In genomic region chr10:41341346-41341745, GRCm38 (mm10) we compare ENCODE assay signal across 26 mouse cellular contexts. TPM values are rescaled to one million over a fixed set of nuclear protein-coding genes. Genes with fewer than 3 reads are reported as not detected.
DNase-seq lines count a peak whose midpoint lies in the region; ATAC-seq and TF ChIP-seq lines count a peak whose summit lies in the region.
"Had no signal": no experiment of that assay in that cellular context is flagged by ENCODE, and none has a peak within 500 bp of the region (broad histone marks: within the 10 kb centered on the region; RNA-seq: fewer than 3 reads in every experiment).

No protein-coding gene starts in this region.

- no peaks in the 10 kb centered on the region for H3K27me3 ChIP-seq in midbrain, postnatal 0 days (ENCODE audit: insufficient read depth, low read length)
- H3K27me3 ChIP-seq: embryonic facial prominence, embryonic 15.5 days; forebrain, embryonic 12.5 days; heart, embryonic 12.5 days; hindbrain, embryonic 15.5 days had no signal

- H3K9ac ChIP-seq in midbrain, postnatal 0 days (replicated peaks; ENCODE audit: low read length, poor library complexity, severe bottlenecking): no peak overlapping the region
- H3K9ac ChIP-seq: embryonic facial prominence, embryonic 15.5 days; forebrain, embryonic 12.5 days; heart, embryonic 12.5 days; hindbrain, embryonic 15.5 days had no signal

- no peak for TF ChIP-seq CTCF in lung, adult 2 months (IDR thresholded peaks at IDR 0.05; ENCODE audit: insufficient read depth, low read length)
- no peak for TF ChIP-seq CTCF in midbrain, postnatal 0 days (IDR thresholded peaks at IDR 0.05)

- no peaks in the 10 kb centered on the region for H3K36me3 ChIP-seq in midbrain, postnatal 0 days (ENCODE audit: insufficient read depth, low read length)
- H3K36me3 ChIP-seq: embryonic facial prominence, embryonic 15.5 days; forebrain, embryonic 12.5 days; heart, embryonic 12.5 days; hindbrain, embryonic 15.5 days had no signal

- peak; percentile 24 for DNase-seq in adrenal gland, postnatal 14 days
- DNase-seq in adrenal gland, postnatal 25 days: no peak
- DNase-seq in fat pad, adult 2 months (ENCODE audit: extremely low read depth, low read depth, low spot score): peak; percentile 68
- peak; percentile 52 for DNase-seq in lung, adult 2 months
- peak; percentile 65 for DNase-seq in lung, postnatal 25 days (ENCODE audit: low spot score)
- DNase-seq in midbrain, postnatal 0 days (ENCODE audit: low spot score): no peak
- DNase-seq in frontal cortex, adult 2 months (ENCODE audit: extremely low spot score in 1 of 2, low spot score in 1 of 2): no peak
- DNase-seq: cerebellum, adult 11 months; cerebellum, adult 8-10 months; cerebellum, postnatal 14 days; embryo, embryonic 11 days; gastrocnemius, adult 2 months; gastrocnemius, postnatal 25 days; heart, adult 2 months; heart, postnatal 36 days had no signal

- H3K4me3 ChIP-seq in lung, adult 2 months (replicated peaks; ENCODE audit: extremely low read depth, low read depth, low read length): no peak overlapping the region
- no peak overlapping the region for H3K4me3 ChIP-seq in midbrain, postnatal 0 days (ENCODE audit: low read depth, low read length)
- H3K4me3 ChIP-seq: embryonic facial prominence, embryonic 15.5 days; erythroblast, embryonic 14.5 days; forebrain, embryonic 12.5 days; gastrocnemius, adult 2 months; heart, adult 2 months; heart, embryonic 12.5 days; hindbrain, embryonic 15.5 days had no signal

- no peak for ATAC-seq in midbrain, postnatal 0 days (ENCODE audit: low FRiP score)
- ATAC-seq in monocyte, adult 5-6 weeks (replicated peaks; ENCODE audit: insufficient number of reproducible peaks, low FRiP score, low TSS enrichment, poor library complexity, severe bottlenecking): no peak
- ATAC-seq: forebrain, embryonic 16.5 days; intestine, embryonic 16.5 days had no signal

- no peak overlapping the region for H3K4me2 ChIP-seq in midbrain, postnatal 0 days (ENCODE audit: low read depth, low read length, poor library complexity, severe bottlenecking)
- H3K4me2 ChIP-seq: embryonic facial prominence, embryonic 15.5 days; forebrain, embryonic 12.5 days; heart, embryonic 12.5 days; hindbrain, embryonic 15.5 days had no signal

- TF ChIP-seq POLR2A in lung, adult 2 months (IDR thresholded peaks at IDR 0.05; ENCODE audit: borderline replicate concordance, extremely low read depth, low read depth, low read length): no peak

- H3K27ac ChIP-seq in midbrain, postnatal 0 days (ENCODE audit: low read depth, low read length): no peak overlapping the region
- H3K27ac ChIP-seq: embryonic facial prominence, embryonic 15.5 days; forebrain, embryonic 12.5 days; gastrocnemius, adult 2 months; heart, adult 2 months; hindbrain, embryonic 15.5 days had no signal

- peaks cover 2% of the 10 kb centered on the region; the same call in 1 of the 2 replicates for H3K4me1 ChIP-seq in lung, adult 2 months (ENCODE audit: control insufficient read depth, insufficient read depth, low read length)
- no peaks in the 10 kb centered on the region for H3K4me1 ChIP-seq in midbrain, postnatal 0 days (ENCODE audit: insufficient read depth, low read length)
- H3K4me1 ChIP-seq: embryonic facial prominence, embryonic 15.5 days; forebrain, embryonic 12.5 days; hindbrain, embryonic 15.5 days had no signal

- no peaks in the 10 kb centered on the region for H3K9me3 ChIP-seq in midbrain, postnatal 0 days (ENCODE audit: low read length)
- H3K9me3 ChIP-seq: embryonic facial prominence, embryonic 15.5 days; forebrain, embryonic 12.5 days; heart, embryonic 12.5 days; hindbrain, embryonic 15.5 days had no signal

- WGBS in lung, adult 2 months: 73% methylated on average over 7 of the region's 7 CpGs
- 89% methylated on average over 7 of the region's 7 CpGs for WGBS in midbrain, postnatal 0 days

RNA-seq across cellular contexts. Expression of gene Ak9, which starts 37.6 kb away (rescaled TPM):
- 0.04 TPM in 1 of 2 replicates, not detected in the other for total RNA-seq in adrenal gland, postnatal 14 days (2021)
- total RNA-seq in adrenal gland, postnatal 25 days (2021): 0.06 TPM in 1 of 2 replicates, not detected in the other
- polyA plus RNA-seq in lung, adult 2 months (2012; rRNA removed): 0.38 and 0.56 TPM in 2 replicates
- total RNA-seq in midbrain, postnatal 0 days (2014; rRNA removed): 0.11 and 0.14 TPM in 2 replicates
- polyA plus RNA-seq in midbrain, postnatal 0 days (2015; fragmentation: Nextera tagmentation; extraction: Ambion mirVana): 0.16 and 0.19 TPM in 2 replicates
- 0.10 TPM in 1 of 3 replicates, not detected in the others for total RNA-seq in monocyte, adult 5-6 weeks (2017)
- 0.04 and 0.06 TPM in 2 replicates for polyA plus RNA-seq in frontal cortex, adult 2 months (2012; rRNA removed)
- total RNA-seq: adrenal gland, postnatal 36 days; common myeloid progenitor, adult 5-6 weeks; gastrocnemius, adult 2 months; gastrocnemius, postnatal 25 days; heart, adult 2 months; heart, postnatal 36 days had no signal
- polyA plus RNA-seq: embryonic facial prominence, embryonic 11.5 days; erythroblast, embryonic 14.5 days had no signal

RNA-seq across cellular contexts. Expression of gene Fig4, which starts 38.3 kb away (rescaled TPM):
- 14.3 and 14.6 TPM in 2 replicates for total RNA-seq in adrenal gland, postnatal 14 days (2021)
- total RNA-seq in adrenal gland, postnatal 25 days (2021): 16.7 and 22.8 TPM in 2 replicates
- 10.8 and 13.6 TPM in 2 replicates for polyA plus RNA-seq in lung, adult 2 months (2012; rRNA removed)
- 30.1 and 36.4 TPM in 2 replicates for total RNA-seq in midbrain, postnatal 0 days (2014; rRNA removed)
- polyA plus RNA-seq in midbrain, postnatal 0 days (2015; fragmentation: Nextera tagmentation; extraction: Ambion mirVana): 31.0 and 32.9 TPM in 2 replicates
- total RNA-seq in monocyte, adult 5-6 weeks (2017): 27.8 to 32.2 TPM (median 32.2 TPM) in 3 replicates
- polyA plus RNA-seq in frontal cortex, adult 2 months (2012; rRNA removed): 17.1 and 20.4 TPM in 2 replicates

Comparison
In these comparisons a context has a peak if more than half of its experiments do, and no peak if none do; other contexts are left out.
1. DNase-seq: peak in adrenal gland, postnatal 14 days (single experiment), fat pad, adult 2 months (single experiment), lung, adult 2 months (single experiment) and lung, postnatal 25 days (single experiment); none in adrenal gland, postnatal 25 days (single experiment), midbrain, postnatal 0 days (single experiment) and frontal cortex, adult 2 months (0 of 2).